ENCODE assay signal across 21 mouse cellular contexts in genomic region chrX:93888480-93888879, GRCm38 (mm10). TPM values are rescaled to one million over a fixed set of nuclear protein-coding genes. Genes with fewer than 3 reads are reported as not detected.
A peak's percentile ranks its signal among the peaks of the same experiment; 100 is the strongest.
DNase-seq lines count a peak whose midpoint lies in the region; ATAC-seq lines count a peak whose summit lies in the region.
"Had no signal": no experiment of that assay in that cellular context is flagged by ENCODE, and none has a peak within 500 bp of the region (broad histone marks: within the 10 kb centered on the region; RNA-seq: fewer than 3 reads in every experiment).

No protein-coding gene starts in this region.

- 0 out of 2 replicates have a peak overlapping the region, but pooled peaks have one; percentile 87 for H3K27ac ChIP-seq in forebrain, embryonic 15.5 days (replicated peaks)
- no peak overlapping the region for H3K27ac ChIP-seq in forebrain, embryonic 11.5 days (ENCODE audit: low read depth, low read length)
- H3K27ac ChIP-seq in limb, embryonic 12.5 days, result 0 out of 2 replicates have a peak overlapping the region, but pooled peaks have one; percentile 23
- H3K27ac ChIP-seq in limb, embryonic 10.5 days, result no peak overlapping the region
- H3K27ac ChIP-seq: embryonic facial prominence, embryonic 12.5 days; hindbrain, embryonic 12.5 days; kidney, postnatal 0 days had no signal

- no peak for ATAC-seq in forebrain, embryonic 15.5 days (replicated peaks)
- ATAC-seq in forebrain, embryonic 11.5 days (replicated peaks; ENCODE audit: low FRiP score), result no peak
- no peak for ATAC-seq in limb, embryonic 12.5 days (ENCODE audit: insufficient number of reproducible peaks, insufficient read depth, low FRiP score, low TSS enrichment, low read depth)
- ATAC-seq: CD4-positive, CD25-positive, alpha-beta regulatory T cell, adult 4 months; intestine, postnatal 0 days; liver, postnatal 0 days had no signal

- no peaks in the 10 kb centered on the region for H3K9me3 ChIP-seq in forebrain, embryonic 15.5 days
- H3K9me3 ChIP-seq in forebrain, embryonic 11.5 days (ENCODE audit: control insufficient read depth, low read length), result no peaks in the 10 kb centered on the region
- no peaks in the 10 kb centered on the region for H3K9me3 ChIP-seq in limb, embryonic 12.5 days
- no peaks in the 10 kb centered on the region for H3K9me3 ChIP-seq in limb, embryonic 10.5 days (replicated peaks)
- H3K9me3 ChIP-seq: embryonic facial prominence, embryonic 12.5 days; hindbrain, embryonic 12.5 days had no signal

- no peaks in the 10 kb centered on the region for H3K36me3 ChIP-seq in forebrain, embryonic 15.5 days
- H3K36me3 ChIP-seq in forebrain, embryonic 11.5 days (ENCODE audit: control insufficient read depth, insufficient read depth, low read length), result no peaks in the 10 kb centered on the region
- no peaks in the 10 kb centered on the region for H3K36me3 ChIP-seq in limb, embryonic 12.5 days
- no peaks in the 10 kb centered on the region for H3K36me3 ChIP-seq in limb, embryonic 10.5 days
- H3K36me3 ChIP-seq: embryonic facial prominence, embryonic 12.5 days; hindbrain, embryonic 12.5 days had no signal

- no peaks in the 10 kb centered on the region; the same call in 1 of the 2 replicates for H3K27me3 ChIP-seq in forebrain, embryonic 15.5 days
- no peaks in the 10 kb centered on the region for H3K27me3 ChIP-seq in forebrain, embryonic 11.5 days (ENCODE audit: control insufficient read depth, insufficient read depth, low read length)
- no peaks in the 10 kb centered on the region; the same call in 1 of the 2 replicates for H3K27me3 ChIP-seq in limb, embryonic 12.5 days
- peaks cover 25% of the 10 kb centered on the region; the same call in 1 of the 2 replicates for H3K27me3 ChIP-seq in limb, embryonic 10.5 days (ENCODE audit: low read depth, poor library complexity, severe bottlenecking)
- H3K27me3 ChIP-seq: embryonic facial prominence, embryonic 12.5 days had no signal

- peaks cover 9% of the 10 kb centered on the region; the same call in 1 of the 2 replicates for H3K4me1 ChIP-seq in forebrain, embryonic 15.5 days
- no peaks in the 10 kb centered on the region for H3K4me1 ChIP-seq in forebrain, embryonic 11.5 days (replicated peaks; ENCODE audit: control insufficient read depth, insufficient read depth, low read length)
- no peaks in the 10 kb centered on the region for H3K4me1 ChIP-seq in limb, embryonic 12.5 days (replicated peaks)
- H3K4me1 ChIP-seq in limb, embryonic 10.5 days, result 0 out of 2 replicates have a peak, but pooled peaks cover 5% of the 10 kb centered on the region
- H3K4me1 ChIP-seq: embryonic facial prominence, embryonic 12.5 days; hindbrain, embryonic 12.5 days had no signal

- no peak overlapping the region for H3K9ac ChIP-seq in forebrain, embryonic 15.5 days (replicated peaks)
- H3K9ac ChIP-seq in forebrain, embryonic 11.5 days (ENCODE audit: low read length), result no peak overlapping the region
- no peak overlapping the region for H3K9ac ChIP-seq in limb, embryonic 12.5 days (replicated peaks)
- H3K9ac ChIP-seq: embryonic facial prominence, embryonic 12.5 days; hindbrain, embryonic 12.5 days; liver, postnatal 0 days had no signal

- 53% methylated on average over 4 of the region's 4 CpGs for WGBS in forebrain, embryonic 15.5 days
- WGBS in forebrain, embryonic 11.5 days, result 74% methylated on average over 4 of the region's 4 CpGs
- whole genome bisulfite sequencing in limb, embryonic 12.5 days, result 62% methylated on average over 4 of the region's 4 CpGs
- WGBS in limb, embryonic 10.5 days, result 90% methylated on average over 4 of the region's 4 CpGs

- no peak overlapping the region for H3K4me2 ChIP-seq in forebrain, embryonic 15.5 days (replicated peaks)
- H3K4me2 ChIP-seq in forebrain, embryonic 11.5 days (ENCODE audit: low read depth, low read length, severe bottlenecking), result no peak overlapping the region
- H3K4me2 ChIP-seq in limb, embryonic 12.5 days, result no peak overlapping the region
- H3K4me2 ChIP-seq: liver, embryonic 11.5 days; midbrain, embryonic 11.5 days had no signal

- DNase-seq in adrenal gland, postnatal 14 days, result peak; percentile 9
- DNase-seq in adrenal gland, adult (ENCODE audit: inconsistent age in 2 of 2, low spot score in 1 of 2), result no peak
- DNase-seq in forebrain, embryonic 11.5 days (ENCODE audit: low spot score), result no peak
- no peak for DNase-seq in limb, embryonic 10.5 days (ENCODE audit: low spot score)
- no peak for DNase-seq in B cell, adult 2 months
- DNase-seq: gastrocnemius, postnatal 25 days; liver, postnatal 0 days; lung, postnatal 14 days; thymus, adult 18-20 months; thymus, postnatal 36 days had no signal

- no peak overlapping the region for H3K4me3 ChIP-seq in forebrain, embryonic 15.5 days
- H3K4me3 ChIP-seq in forebrain, embryonic 11.5 days (ENCODE audit: low read depth, low read length), result no peak overlapping the region
- H3K4me3 ChIP-seq in limb, embryonic 12.5 days (replicated peaks), result no peak overlapping the region
- H3K4me3 ChIP-seq in limb, embryonic 10.5 days, result no peak overlapping the region
- H3K4me3 ChIP-seq: erythroblast, embryonic 14.5 days; heart, adult 2 months; hindbrain, embryonic 12.5 days had no signal

RNA-seq across cellular contexts. Expression of gene Pdk3, which starts 56.5 kb away (rescaled TPM):
- 12.5 and 13.5 TPM in 2 replicates for total RNA-seq in adrenal gland, postnatal 14 days (2021)
- polyA plus RNA-seq in forebrain, embryonic 15.5 days (2015; fragmentation: Nextera tagmentation; extraction: Ambion mirVana), result 29.1 and 32.5 TPM in 2 replicates
- polyA plus RNA-seq in forebrain, embryonic 11.5 days (2014; fragmentation: Nextera tagmentation; extraction: Ambion mirVana), result 68.6 and 73.4 TPM in 2 replicates
- 73.0 and 77.2 TPM in 2 replicates for polyA plus RNA-seq in limb, embryonic 12.5 days (2016; fragmentation: Nextera tagmentation; extraction: Ambion mirVana)
- polyA plus RNA-seq in limb, embryonic 10.5 days (2016; fragmentation: Nextera tagmentation; extraction: Ambion mirVana), result 80.4 and 87.2 TPM in 2 replicates

Comparison
In these comparisons a context has a peak if more than half of its experiments do, and no peak if none do; other contexts are left out.
1. H3K27ac ChIP-seq: peak in forebrain, embryonic 15.5 days (single experiment) and limb, embryonic 12.5 days (single experiment); none in forebrain, embryonic 11.5 days (single experiment) and limb, embryonic 10.5 days (single experiment).